Mouse (Mus musculus) neural tube, embryonic 10.5 days (tissue): Measurements from ENCODE around the gene Atl2.

Source experiments
- DNase-seq: peaks from one replicate; pipeline ENCODE4 v3.0.0-alpha.2; 2017; ENCODE audit warnings: low spot score; ENCODE audit errors: extremely low spot score

Gene Atl2

GRCm38 (mm10) chr17:79898156-79898746, 2.3 kb upstream of the Atl2 start:
- DNase-seq = no peak

- no peak for DNase-seq
Measured at GRCm38 (mm10) chr17:79897666-79898065, 1.7 kb upstream of the Atl2 start.

GRCm38 (mm10) chr17:79894971-79895882, 696 bp downstream of the Atl2 start:
- peak; percentile 74 for DNase-seq

GRCm38 (mm10) chr17:79894054-79894453, 1.9 kb downstream of the Atl2 start:
- DNase-seq = no peak

GRCm38 (mm10) chr17:79891944-79892343, 4.0 kb downstream of the Atl2 start:
- no peak for DNase-seq

GRCm38 (mm10) chr17:79887926-79888325, 8.0 kb downstream of the Atl2 start:
- DNase-seq = no peak

GRCm38 (mm10) chr17:79883198-79883597, 12.7 kb downstream of the Atl2 start:
- no peak for DNase-seq

- DNase-seq = no peak
Measured at GRCm38 (mm10) chr17:79865027-79865426, 30.9 kb downstream of the Atl2 start.

GRCm38 (mm10) chr17:79864503-79864902, 31.4 kb downstream of the Atl2 start:
- no peak for DNase-seq

- no peak for DNase-seq
Measured at GRCm38 (mm10) chr17:79862038-79862437, 33.9 kb downstream of the Atl2 start.

GRCm38 (mm10) chr17:79855533-79855932, 40.4 kb downstream of the Atl2 start:
- DNase-seq = no peak

GRCm38 (mm10) chr17:79848385-79848784, 47.5 kb downstream of the Atl2 start:
- no peak for DNase-seq

- no peak for DNase-seq
Measured at GRCm38 (mm10) chr17:79846182-79846581, 49.7 kb downstream of the Atl2 start.

GRCm38 (mm10) chr17:79845695-79846094, 50.2 kb downstream of the Atl2 start:
- DNase-seq = no peak

- DNase-seq = peak; percentile 74
Measured at GRCm38 (mm10) chr17:79840254-79841238, 55.4 kb downstream of the Atl2 start.

- DNase-seq = no peak
Measured at GRCm38 (mm10) chr17:79836978-79837377, 58.9 kb downstream of the Atl2 start.

GRCm38 (mm10) chr17:79835714-79836373, 60.1 kb downstream of the Atl2 start:
- no peak for DNase-seq

GRCm38 (mm10) chr17:79832284-79832683, 63.6 kb downstream of the Atl2 start:
- no peak for DNase-seq

- DNase-seq = no peak
Measured at GRCm38 (mm10) chr17:79826482-79827034, 69.4 kb downstream of the Atl2 start.

- DNase-seq = no peak
Measured at GRCm38 (mm10) chr17:79825241-79826030, 70.5 kb downstream of the Atl2 start.
